Mouse (Mus musculus) lung, postnatal 10 days (tissue): ENCODE measurements around the gene Slc16a1.

Experiments
- DNase-seq: peaks from one replicate; pipeline ENCODE4 v3.0.0; 2021

Gene Slc16a1

DNA sequence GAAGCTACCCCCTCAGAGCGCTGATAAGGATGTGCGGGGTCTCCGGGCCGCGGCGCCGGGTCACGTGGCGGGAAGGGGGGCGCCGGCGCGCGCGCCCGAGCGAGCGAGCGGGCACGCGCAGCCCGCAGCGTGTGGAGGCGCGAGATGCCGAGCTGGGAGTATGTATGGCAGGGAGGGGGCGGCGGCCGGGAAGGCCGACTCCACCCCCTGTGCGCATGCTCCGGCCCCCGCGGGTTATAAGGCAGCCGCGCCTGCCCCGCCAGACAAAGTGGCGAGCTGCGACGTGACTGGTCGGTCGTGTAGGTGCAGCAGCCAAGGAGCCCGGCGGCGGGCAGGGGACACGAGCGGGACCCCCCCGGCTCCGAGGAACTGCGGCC lies at the start of gene Slc16a1:
Gene Slc16a1 (plus strand): TSS at position 266 of the 377 bp plus-strand sequence.
- peak; percentile 87 for DNase-seq

DNA sequence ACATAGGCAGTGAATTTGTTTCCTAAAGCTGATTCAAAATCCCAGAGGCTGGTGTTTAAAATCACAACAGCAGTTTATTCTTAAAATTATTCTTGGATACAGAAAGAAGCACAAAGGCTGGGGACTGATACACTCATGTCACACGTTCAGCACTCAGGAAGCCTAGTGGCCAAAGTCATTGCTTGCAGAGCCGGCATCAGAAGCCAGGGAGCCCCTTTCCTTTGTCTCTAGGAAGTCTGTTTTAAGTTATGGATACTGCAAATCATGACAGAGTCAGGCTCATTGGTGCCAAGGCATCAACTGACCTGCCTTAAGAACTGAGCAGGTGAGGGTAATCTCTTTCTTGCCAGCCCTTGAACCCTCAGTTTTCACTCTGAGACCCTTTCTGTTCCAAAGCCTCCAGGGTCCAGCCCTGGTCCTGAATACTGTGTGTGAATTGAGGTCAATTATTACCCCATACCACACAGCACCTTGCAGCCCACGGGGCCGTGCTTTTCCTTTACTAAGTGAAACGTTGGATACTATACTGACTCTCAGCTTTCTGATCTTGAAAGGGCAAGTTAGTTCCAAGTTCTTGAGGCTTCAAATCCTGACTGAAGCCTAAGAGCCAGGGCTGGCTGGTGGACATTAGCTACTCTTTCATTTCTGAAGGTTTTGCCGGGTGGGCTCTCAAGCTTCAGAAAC lies 41.9 kb upstream of the Slc16a1 start:
- no peak for DNase-seq

DNA sequence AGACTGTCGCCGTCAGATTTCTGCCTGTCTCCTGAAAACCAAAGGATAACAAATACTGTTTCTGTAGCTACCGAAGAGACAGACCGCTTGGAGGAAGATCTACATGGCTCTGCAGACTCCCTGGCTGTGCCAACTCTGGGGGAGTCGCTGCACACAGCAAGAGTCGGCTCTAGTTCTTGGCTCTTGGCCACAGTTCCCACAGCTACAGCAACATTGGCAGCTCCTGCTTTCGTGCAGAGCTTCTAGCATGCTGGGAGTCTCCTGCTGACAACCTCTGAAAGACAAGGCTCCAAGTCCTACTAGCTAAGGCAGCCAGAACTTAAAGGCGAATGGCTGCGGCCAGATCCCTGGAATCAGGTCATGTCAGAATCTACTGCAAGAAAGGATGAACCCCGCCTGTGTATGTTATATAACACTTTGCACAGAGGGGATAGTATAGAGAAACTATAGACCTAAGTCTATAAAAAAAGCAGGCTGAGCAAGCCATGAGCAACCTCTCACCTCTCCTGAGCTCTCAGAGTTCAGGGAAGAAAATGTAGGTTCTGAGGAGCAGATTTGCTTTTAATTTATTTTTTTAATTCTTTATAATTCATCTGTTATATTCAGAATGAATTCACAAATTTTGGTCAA lies 41.2 kb upstream of the Slc16a1 start:
- peak; percentile 82 for DNase-seq

DNA sequence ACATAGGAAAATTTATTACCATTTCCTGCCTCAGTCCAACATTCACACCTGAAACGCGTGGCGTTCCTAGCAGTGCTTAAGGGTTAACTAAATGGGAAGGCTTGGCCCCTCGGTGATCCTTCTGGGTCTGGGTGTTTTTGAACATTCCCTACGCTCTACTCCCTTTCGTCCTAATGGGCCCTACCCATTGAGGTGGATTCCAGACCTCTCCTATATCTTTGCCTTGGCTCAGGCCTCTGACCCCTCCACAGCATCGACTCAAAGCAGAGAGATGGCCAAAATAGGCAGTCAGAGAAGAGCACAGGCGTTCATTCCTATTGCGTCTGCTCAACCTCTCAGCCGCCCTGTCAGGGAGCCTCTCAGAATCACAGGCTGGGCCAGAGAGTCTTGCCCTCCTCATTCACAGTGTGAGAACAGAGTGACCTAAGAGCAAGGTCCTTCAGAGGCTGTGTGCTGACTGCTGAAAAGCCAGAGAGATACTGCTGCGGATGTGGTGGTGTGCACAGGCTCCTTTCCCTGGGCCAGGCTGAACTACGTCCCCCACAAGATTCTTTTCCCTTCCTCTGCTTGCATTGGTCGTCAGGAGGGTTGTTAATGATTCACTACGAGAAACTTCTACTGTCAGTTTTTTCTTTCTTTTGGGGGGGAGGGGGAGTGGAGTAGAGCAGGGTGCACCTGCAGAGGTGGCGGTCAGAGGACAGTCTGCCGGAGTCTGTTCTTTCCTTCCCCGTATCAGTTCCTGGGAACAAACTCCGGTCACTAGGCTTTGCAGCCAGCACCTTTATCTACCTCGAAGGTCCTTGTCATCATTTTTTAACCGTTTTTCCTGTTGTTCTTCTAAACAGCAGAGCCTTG lies 38.9 kb upstream of the Slc16a1 start:
- peak; percentile 18 for DNase-seq

DNA sequence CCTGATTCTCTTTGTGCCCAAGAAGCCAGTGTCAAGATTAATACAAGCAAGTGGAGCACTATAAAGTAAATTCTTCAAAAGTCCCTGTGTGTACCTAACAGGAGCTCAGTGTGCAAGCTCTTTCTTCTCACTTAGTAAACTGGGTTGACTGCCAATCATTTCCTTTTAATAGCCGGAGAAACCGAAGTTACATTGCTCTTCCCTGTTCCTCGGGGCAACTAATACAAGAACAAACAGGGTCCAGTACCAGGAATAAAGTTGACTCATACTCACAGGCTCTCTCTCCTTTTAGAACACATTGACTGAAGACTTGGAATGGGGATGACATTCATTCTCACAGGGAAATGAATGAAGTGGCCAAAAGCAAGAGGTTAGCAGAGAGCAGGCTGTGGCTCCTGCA lies 37.8 kb upstream of the Slc16a1 start:
- no peak for DNase-seq

DNA sequence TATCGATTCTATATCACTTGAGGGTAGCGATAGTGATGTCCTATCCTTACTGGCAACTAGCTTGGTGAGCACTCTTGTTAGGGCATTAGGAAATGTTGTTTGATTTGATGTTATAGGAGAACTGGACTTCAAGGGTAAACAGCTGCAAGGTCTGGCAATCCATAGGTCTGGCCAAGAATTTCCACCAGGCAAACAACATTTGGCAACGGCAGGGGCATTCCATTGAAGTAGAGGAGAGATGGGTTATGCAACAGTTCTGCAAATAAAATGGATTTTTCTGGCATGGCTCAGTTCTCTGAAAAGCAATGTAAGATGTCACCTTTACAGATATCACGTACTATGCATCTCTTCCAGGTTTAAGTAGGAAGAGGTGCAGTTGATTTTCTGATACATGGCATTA lies 36.8 kb upstream of the Slc16a1 start:
- DNase-seq: peak; percentile 19

DNA sequence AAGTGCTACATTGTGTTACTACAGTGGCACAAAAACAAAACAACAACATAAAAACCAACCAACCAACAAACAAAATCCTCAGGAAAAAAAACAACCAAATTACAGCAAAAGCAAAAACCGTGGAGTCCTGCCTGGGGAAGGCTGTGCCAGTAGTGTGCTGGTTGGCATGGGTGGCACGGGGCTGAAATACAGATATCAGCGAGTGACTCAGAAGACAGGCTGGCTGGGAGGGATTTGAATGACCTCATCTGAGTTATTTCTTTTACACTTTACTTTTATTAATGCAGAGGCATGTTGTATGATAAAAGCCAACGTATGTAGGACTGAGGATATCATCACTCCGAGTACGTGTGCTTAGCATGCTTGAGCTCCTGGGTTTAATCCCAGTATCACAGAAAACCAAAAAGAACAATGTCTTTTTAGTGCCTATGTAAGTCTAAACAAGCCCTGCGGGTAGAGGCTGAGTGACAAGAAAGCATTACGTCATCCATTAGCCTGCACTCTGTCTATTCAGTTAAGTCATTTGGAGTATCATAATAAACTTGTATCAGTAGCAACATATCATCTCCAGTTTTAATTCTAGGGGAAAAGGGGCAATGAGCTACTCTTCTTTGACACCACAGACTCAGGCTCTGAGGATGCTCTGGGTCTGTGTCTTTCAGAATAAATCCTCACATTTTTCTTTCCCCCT lies 28.6 kb upstream of the Slc16a1 start:
- no peak for DNase-seq

DNA sequence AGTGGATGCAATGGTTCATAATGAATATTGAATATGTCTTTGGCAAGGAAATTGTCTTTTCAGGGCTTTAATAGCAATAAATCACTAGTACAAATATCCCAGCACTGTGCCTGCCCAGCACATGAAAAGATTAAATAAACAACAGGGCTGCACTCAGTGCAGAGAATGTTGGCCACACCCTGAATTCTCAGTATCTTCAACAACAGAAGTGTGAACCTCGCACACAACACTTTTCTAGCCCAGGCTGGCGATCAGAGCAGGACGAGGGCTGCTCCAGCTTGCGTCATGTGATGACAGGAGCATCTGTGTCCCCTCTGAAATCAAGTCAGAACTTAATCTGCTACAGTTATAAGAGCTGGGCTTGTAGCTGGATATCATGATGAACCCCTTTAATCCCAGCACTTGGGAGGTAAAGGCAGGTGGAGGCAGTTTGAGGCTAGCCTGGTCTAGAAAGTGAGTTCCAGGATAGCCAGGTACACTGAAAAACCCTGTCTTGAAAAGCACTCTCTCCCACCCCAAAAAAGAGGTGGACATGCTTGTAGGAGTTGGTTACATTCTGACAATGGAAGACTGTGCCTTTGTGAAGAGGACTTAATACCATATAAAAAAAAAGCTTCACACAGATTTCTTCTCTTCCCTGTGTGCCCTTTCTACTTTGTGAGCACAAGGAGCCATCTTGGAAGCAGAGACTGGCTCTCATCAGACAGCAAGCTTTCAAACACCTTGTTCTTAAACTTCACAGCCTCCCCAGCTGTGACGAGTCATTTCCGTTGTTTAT lies 27.8 kb upstream of the Slc16a1 start:
- DNase-seq: peak; percentile 34

DNA sequence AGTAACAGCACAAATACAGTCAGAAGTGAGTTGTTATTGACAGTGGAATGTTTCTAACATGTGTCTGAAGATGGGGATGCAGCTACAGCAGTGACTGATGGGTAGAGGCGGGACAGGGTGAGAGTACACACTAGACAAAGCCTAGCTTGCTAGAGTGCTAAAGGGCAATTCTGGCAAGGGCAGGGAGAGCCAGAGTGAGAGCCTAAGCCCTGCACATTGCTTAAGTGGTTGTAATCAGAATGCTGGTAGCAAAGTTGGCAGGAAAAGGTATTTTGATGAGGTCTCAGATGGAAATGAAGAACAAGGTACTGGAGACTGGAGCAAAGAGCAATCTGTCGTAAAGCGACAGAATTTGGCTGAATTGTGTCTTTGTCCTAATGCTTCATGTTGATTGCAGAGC lies 26.5 kb upstream of the Slc16a1 start:
- no peak for DNase-seq

DNA sequence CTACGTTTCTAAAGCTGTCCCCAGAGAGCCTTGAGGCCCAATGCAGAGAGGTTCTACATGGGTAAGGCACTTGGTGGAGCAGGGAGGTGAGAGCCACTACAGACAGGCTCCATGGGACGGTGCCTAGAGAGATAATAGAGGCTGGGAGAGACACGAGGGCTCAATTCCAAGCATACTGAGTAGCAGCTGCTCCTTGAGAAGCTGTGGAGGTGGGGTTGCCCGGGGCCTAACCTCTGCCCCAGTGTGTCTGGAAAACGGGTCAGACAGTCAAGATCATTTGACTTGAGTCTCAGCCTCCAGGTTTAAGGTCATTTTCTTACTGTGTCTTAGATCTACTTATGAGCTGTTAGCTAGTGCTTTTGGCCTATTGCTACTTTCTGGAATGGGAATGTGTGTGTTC lies 25.4 kb upstream of the Slc16a1 start:
- DNase-seq: no peak

DNA sequence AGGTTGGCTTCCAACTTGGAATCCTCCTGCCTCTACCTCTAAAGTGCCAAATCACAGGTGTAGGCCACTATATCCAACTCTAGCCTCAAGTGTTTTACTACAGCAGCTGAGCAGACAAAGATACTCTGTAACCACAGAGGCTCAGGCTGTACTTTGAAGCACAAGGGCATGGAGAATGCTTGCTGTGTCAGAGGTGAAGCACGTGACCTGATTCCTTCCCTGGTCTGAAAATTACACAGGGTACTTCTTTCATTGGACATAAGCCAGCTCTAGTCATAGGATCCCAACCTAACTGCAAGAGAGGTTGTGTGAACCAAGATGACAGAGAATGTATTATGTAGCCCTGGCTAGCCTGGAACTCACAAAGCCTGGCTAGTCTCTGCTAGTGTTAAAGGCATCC lies 24.4 kb upstream of the Slc16a1 start:
- DNase-seq: no peak

DNA sequence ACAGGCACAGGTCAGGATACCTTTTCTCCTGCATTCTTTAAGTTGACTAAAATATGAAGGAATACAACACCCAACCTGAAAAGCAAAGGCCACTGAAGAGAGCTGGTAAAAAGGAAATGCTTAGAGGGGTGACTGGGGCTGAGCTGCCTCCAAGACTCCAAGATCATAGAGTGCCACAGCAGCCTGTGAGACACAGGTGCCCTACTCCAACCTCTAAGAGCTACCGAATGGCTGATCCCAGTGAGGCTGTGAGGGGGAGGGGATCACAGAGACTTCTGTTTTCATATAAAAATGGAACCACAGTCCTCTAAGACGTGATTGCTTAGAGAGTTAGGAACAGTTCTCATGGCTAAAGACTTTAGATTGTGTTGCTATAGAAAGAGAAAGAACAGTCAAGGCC lies 23.3 kb upstream of the Slc16a1 start:
- no peak for DNase-seq

DNA sequence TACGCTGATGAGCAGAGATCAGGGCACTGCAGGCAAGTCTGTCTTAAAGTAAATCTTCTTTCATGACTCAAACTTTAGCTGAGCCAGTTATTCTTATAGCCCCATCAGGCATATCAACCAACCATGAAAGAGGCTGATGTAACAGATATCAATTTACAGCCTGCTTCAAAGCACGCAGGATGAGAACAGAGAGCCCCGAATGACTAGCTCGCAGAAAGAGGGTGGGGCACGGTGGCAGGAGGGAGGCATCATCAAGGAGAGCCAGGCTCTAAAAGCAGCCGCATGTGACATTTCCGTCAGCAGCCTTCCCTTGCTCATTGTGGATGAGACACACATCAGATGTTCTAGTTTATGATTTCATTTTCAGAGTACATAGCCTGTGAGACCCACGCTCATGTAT lies 22.3 kb upstream of the Slc16a1 start:
- peak; percentile 17 for DNase-seq

DNA sequence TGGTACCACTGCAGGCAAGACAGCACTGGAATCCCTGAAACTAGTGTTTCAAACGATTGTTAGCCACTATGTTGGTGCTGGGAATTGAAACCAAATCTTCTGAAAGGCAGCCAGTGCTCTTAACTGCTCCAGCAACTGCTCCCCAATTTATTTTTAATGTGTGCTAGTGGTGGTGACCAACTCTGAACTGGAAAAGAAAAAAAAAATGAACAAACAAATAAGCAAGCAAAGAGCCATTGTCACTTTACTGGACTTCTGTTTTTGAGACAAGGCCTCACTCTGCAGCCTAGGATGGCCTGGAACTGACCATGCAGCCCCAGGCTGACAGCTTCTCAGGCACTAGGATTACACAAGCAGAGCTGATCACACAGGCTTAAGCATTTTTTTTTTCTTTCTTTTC lies 16.6 kb upstream of the Slc16a1 start:
- no peak for DNase-seq

DNA sequence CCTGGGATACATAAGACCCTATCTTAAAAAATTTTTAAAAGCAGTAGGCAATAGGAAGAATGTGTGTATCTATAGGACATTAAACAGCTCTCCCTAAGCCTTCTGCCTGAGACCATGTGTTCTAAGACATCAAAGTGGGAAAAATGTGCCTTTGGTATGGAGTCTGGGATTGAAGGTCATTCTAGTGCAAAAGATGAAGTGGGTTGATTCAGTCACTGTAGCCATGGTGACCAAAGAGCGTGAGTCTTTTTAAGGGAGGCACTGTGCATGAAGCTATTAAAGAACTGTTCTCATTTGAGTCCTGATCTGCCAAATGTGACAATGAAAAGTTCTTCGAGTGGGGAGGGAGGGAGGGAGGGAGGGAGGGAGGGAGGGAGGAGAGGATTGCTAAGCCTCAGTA lies 8.7 kb upstream of the Slc16a1 start:
- DNase-seq: no peak

DNA sequence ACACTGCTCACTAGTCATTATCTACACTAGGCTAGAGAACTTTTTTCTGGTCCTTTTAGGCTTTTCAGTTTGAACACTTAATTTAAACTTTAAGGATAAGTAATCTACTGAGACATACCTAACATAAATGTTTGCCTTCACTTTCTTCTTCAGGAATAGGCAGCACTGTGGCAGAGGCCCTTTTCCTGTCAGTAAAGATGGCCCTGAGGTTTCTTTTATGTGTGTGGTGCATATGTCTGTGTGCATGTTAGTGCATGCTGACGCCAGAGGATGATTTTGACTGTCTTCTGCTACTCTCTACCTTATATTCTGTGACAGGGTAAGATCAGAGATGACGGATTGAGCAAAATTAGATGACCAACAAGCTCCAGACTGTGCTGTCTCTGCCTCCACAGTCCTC lies 7.5 kb upstream of the Slc16a1 start:
- DNase-seq: no peak

DNA sequence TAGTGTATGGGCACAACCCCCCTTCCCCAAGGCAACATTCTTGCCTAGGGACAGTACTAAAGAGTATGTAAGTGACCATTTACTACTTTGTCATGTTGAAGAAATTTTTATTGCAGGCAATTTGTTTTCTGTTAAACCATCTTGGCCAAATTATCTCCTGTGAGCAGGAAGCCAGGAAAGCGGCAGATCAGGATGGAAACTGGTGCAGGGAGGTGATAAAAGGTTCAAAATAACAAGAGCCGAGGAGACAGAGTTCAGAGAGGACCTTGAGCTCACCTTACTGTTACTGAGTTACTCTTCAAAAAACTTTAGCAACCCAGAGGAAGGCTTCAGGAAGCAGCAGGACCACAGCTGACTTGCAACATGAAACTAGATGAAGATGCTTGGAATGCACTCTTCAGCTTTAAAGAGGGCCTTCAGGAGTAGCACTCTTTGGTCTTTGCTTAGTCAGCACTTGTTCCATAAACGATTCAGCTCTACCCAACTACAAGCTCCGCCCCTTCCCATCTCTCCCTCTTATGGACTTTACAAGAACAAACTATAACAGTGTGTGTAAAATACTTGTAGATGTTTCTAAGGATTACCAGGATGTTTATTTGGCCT lies 5.8 kb upstream of the Slc16a1 start:
- no peak for DNase-seq

DNA sequence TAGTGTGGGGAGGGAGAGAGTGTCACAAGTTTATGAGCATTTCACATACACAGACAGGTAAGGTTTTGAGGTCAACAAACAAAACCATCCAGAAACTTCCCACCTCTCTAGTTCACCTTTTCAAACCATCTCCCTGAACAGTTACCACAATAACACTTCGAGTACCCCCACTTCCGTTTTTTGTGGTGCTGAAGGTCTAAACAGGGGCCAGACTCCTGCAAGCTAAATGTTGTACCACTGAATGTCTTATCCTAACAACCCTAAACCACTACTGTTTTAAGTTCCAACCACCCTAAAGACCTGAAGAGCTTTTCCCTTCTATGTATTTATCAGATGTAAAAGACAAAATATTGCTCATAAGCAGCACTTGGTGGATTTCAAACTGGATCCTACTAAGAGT lies 2.0 kb upstream of the Slc16a1 start:
- DNase-seq: no peak

DNA sequence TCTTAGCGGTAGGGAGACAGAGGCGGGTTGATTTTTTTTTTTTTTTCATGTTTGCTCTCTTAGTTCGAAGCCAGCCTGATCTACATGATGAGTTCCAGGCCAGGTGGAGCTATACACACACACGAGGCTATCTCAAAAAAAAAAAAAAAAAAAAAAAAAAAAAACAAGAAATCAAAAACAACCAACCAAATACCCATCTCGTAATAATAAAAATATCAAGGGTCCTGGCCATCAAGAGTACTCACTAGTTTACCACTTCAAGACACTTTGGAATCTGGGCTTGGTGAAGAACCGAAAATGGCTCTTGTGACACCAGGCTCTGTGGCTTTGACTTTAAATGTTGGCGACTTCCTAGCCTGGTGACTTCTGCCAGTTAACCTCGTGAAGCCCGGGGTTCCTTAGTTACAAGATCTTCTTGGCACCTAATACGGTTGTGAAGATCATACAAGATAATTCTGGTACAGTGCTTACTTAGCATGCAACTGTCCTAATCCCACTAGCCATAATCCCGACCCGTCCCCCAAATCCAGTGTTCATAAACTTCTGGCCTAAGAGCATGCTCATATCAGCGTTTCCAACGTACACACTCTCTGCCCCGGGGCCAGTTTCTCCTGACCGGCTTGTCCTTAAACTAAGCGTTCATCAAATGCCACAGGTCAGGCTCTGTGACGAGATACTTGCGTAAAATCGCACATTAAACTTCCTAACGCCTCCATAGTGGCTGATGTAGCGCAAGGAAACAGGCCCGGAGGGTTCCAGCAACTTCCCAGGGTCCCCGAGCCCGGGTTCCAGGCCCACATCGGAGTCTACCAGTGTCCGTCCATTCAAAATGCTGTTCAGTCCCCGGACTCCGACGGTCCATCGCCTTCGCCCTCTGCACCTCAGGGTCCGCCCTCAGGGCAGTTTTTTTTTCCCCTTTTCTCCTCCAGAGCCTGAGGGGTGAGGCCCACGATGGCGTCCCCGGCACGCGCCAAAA lies 753 bp upstream of the Slc16a1 start:
- DNase-seq: peak; percentile 40

DNA sequence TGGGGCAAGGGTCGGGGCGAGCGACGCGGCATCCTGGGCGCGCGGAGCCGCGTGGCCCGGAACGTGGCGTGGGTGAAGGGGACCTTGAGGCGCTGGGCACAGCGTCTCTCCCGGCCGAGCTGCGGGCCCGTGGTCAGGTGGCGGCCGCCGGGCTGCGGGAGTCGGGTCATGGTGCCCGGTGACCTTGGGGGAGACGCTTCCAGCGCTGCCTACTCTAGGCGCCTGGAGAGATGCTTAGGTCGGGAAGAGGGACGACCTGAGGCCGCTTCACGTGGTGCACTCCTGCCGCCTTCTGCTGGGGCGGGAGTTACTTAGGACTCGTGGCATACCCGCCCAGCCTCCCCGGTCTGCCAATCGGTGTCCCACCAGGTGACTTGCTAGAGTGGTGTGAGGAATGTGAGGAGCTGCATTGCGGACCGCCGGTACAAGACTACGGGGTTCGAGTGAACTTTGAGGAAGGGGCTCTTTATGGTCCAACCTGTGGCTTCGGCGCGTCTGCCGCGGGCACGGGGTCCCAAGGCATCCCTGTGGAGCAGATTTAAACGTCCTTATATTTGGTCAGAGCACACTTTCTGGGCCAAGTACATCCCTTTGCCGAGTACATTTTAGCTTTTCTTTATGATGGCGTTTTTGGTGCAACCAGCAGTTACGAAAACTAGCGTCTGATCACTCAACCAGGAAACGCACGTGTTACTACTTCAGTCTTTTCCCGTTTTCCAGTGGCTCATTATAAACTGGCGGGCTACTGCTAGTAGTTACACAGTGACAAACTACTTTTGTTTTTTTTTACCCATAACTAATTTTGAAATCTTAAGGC lies 672 bp downstream of the Slc16a1 start:
- DNase-seq: peak; percentile 65
